Mouse (Mus musculus) limb, embryonic 14.5 days (tissue): ENCODE results near the gene Arhgap15. TPM values are rescaled to one million over a fixed set of nuclear protein-coding genes. Genes with fewer than 3 reads are reported as not detected.

Experiments used
- ATAC-seq: fragments of 200-750 bp; cut with Nextera tagmentation; 2 replicates; pipeline ENCODE4 v1.8.0; 2017; ENCODE audit warnings: low read depth, moderate number of reproducible peaks, moderate TSS enrichment; ENCODE audit not compliant: low FRiP score
- DNase-seq: peaks from one replicate; pipeline ENCODE4 v3.0.0-alpha.2; 2015; ENCODE audit warnings: low spot score
- H3K27ac ChIP-seq: fragments of 300-500 bp; sonication (generic); replicated peaks from 2 replicates; pipeline ENCODE4 v1.5.1; 2014; ENCODE audit warnings: low read depth, mild to moderate bottlenecking, low read length, moderate library complexity, mixed read lengths
- H3K27me3 ChIP-seq: fragments of 300-500 bp; sonication (generic); 2 replicates; pipeline ENCODE4 v1.6.1; 2014; ENCODE audit warnings: low read length, mixed read lengths; ENCODE audit not compliant: control insufficient read depth, insufficient read depth
- H3K36me3 ChIP-seq: fragments of 300-500 bp; sonication (generic); 2 replicates; pipeline ENCODE4 v1.6.1; 2014; ENCODE audit warnings: mild to moderate bottlenecking, low read length, moderate library complexity, mixed read lengths; ENCODE audit not compliant: control insufficient read depth, insufficient read depth
- H3K4me1 ChIP-seq: fragments of 300-500 bp; sonication (generic); 2 replicates; pipeline ENCODE4 v1.6.1; 2014; ENCODE audit warnings: antibody characterized with exemption, low read length, mixed read lengths; ENCODE audit not compliant: control insufficient read depth, insufficient read depth
- H3K4me2 ChIP-seq: fragments of 300-500 bp; sonication (generic); replicated peaks from 2 replicates; pipeline ENCODE4 v1.6.1; 2014; ENCODE audit warnings: low read depth, mild to moderate bottlenecking, low read length, moderate library complexity; ENCODE audit not compliant: severe bottlenecking
- H3K4me3 ChIP-seq: fragments of 300-500 bp; sonication (generic); replicated peaks from 2 replicates; pipeline ENCODE4 v1.5.1; 2014; ENCODE audit warnings: low read length
- H3K9ac ChIP-seq: fragments of 300-500 bp; sonication (generic); 2 replicates; pipeline ENCODE4 v1.6.1; 2014; ENCODE audit warnings: mild to moderate bottlenecking, low read depth, low read length, moderate library complexity; ENCODE audit not compliant: severe bottlenecking
- H3K9me3 ChIP-seq: fragments of 300-500 bp; sonication (generic); 2 replicates; pipeline ENCODE4 v1.6.1; 2016; ENCODE audit warnings: low read length; ENCODE audit not compliant: control insufficient read depth
- POLR2A ChIP-seq: fragments of 200-500 bp; IDR thresholded peaks from 2 replicates; pipeline ENCODE4 v1.8.0; 2012; ENCODE audit warnings: inconsistent platforms, mild to moderate bottlenecking, moderate library complexity, borderline replicate concordance; ENCODE audit not compliant: insufficient read depth, insufficient read length; ENCODE audit errors: extremely low read depth
- WGBS: fragments of 180-500 bp; shearing (Covaris S2); extraction: QIAGEN DNeasy Blood & Tissue Kit; methylation state at CpG from one replicate; pipeline ENCODE4 v1.1.7; 2014; 5-methylcytosine and 5-hydroxymethylcytosine counted together
- polyA plus RNA-seq, 2 experiments: library from polyadenylated mRNA; depleted of rRNA in 1 of 2; stranded (reverse) in 1 of 2; unstranded in 1 of 2; fragments of >200 nt; fragmentation: Nextera tagmentation in 1 of 2; extraction: Ambion mirVana in 1 of 2; gene quantifications; 2 replicates each; pipeline versions ENCODE4 v1.2.1 to v1.2.3; 2012 to 2014

Gene Arhgap15
- polyA plus RNA-seq, 2 experiments: 1.4 to 2.9 TPM

DNA sequence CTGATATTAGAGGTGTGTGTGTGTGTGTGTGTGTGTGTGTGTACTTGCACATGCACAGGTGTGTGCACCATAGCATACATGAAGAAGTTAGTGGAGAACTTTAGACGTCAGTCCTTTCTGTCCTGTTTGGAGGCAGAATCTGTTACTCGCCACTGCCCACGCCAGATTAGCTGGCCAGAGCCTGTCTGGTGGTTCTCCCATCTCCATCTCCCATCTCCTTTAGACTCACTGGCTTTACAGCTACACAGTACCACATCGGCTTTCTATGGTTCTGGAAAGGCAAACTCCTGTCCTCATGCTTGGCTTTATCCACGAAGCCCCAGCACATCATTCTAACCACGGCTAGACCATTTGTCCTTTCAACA is 608.2 kb downstream of the Arhgap15 start:
- Histone ChIP-seq H3K9me3 (no peaks in the 10 kb centered on the region), H3K36me3 (no peaks in the 10 kb centered on the region), H3K27me3 (no peaks in the 10 kb centered on the region), H3K4me1 (peaks cover 6% of the 10 kb centered on the region; the same call in 1 of the 2 replicates), H3K4me3 (no peak overlapping the region), H3K27ac (no peak overlapping the region), H3K9ac (no peak overlapping the region), H3K4me2 (no peak overlapping the region)
- DNase-seq (no peak), ATAC-seq (no peak)
- TF ChIP-seq POLR2A: no peak
- WGBS: 93% methylated on average over 6 of the region's 6 CpGs

DNA sequence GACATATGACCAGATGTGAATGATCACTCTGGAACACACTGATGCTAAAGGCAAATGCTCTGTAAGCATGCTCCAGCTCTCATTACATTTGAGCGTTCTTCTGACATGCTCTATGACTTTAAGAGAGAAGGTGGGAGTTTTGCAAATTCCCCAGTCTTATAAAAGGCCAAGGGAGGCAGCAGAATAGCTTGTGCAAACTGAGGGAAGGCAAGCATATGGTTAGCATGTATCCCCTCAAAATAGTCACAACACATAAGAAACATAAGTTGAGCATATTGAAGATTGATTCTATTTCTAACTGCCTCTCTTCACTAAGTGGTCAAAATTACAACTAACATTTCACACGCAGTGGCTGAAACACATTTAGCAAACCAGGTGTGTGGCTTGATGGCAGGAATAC is 631.6 kb downstream of the Arhgap15 start:
- Histone ChIP-seq H3K4me1 (no peaks in the 10 kb centered on the region), H3K36me3 (no peaks in the 10 kb centered on the region), H3K9me3 (no peaks in the 10 kb centered on the region), H3K4me3 (no peak overlapping the region), H3K9ac (no peak overlapping the region), H3K27ac (no peak overlapping the region), H3K4me2 (no peak overlapping the region), H3K27me3 (no peaks in the 10 kb centered on the region)
- no peak for ATAC-seq
- WGBS: 58% methylated on average over 2 of the region's 2 CpGs
- TF ChIP-seq POLR2A: no peak
- DNase-seq: no peak

DNA sequence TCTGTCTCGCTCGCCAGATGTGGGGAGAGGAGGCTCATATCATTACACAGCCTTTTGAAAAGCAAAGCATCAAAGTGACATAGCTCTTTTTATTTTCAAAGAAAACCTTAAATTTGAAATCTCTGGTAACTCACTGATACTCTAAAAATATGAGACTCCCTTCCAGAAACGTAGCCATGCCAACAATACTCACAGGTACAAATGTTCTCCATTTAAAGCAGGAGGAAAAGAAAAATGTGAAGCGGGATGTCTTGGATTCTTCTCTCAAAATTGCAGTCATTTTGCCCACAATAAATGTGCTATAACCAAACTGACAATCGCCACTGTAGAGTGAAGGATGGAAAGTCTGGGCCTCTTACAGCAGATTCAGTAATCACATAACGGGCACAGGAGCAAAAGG is 635.9 kb downstream of the Arhgap15 start:
- ATAC-seq (no peak), DNase-seq (no peak)
- Histone ChIP-seq H3K9me3 (no peaks in the 10 kb centered on the region), H3K4me3 (no peak overlapping the region), H3K4me1 (no peaks in the 10 kb centered on the region), H3K36me3 (no peaks in the 10 kb centered on the region), H3K4me2 (no peak overlapping the region), H3K9ac (no peak overlapping the region), H3K27ac (no peak overlapping the region), H3K27me3 (no peaks in the 10 kb centered on the region)
- 77% methylated on average over 6 of the region's 6 CpGs for WGBS
- no peak for TF ChIP-seq POLR2A

- Histone ChIP-seq H3K4me1 (no peaks in the 10 kb centered on the region), H3K36me3 (no peaks in the 10 kb centered on the region), H3K9ac (no peak overlapping the region), H3K9me3 (no peaks in the 10 kb centered on the region), H3K4me2 (no peak overlapping the region), H3K27ac (no peak overlapping the region), H3K4me3 (no peak overlapping the region), H3K27me3 (no peaks in the 10 kb centered on the region)
- WGBS: 75% methylated on average over 4 of the region's 4 CpGs
- DNase-seq (no peak), ATAC-seq (no peak)
- TF ChIP-seq POLR2A: no peak
These were observed 640.9 kb downstream of the Arhgap15 start for GRCm38 (mm10) chr2:44389556-44389955.

DNA sequence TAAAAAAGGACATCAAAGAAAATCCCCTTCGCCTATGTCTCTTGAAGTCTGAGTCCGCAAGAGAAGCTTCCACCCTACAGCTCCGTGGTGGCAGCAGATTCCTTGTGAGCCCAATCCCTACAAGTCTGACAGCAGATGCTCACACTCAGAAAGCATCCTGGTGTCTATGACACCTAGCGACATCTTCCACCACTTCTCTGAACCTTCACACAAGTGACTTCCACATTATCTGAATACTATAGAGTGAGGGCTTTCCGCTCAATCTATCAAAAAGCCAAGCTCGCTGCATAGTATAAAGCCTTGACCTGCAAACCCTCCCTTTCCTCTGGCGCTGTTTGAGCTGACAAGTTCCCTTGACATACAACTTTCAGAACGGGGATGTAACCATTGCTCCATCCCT is 645.2 kb downstream of the Arhgap15 start:
- DNase-seq (no peak), ATAC-seq (no peak)
- H3K4me2 ChIP-seq: no peak overlapping the region

DNA sequence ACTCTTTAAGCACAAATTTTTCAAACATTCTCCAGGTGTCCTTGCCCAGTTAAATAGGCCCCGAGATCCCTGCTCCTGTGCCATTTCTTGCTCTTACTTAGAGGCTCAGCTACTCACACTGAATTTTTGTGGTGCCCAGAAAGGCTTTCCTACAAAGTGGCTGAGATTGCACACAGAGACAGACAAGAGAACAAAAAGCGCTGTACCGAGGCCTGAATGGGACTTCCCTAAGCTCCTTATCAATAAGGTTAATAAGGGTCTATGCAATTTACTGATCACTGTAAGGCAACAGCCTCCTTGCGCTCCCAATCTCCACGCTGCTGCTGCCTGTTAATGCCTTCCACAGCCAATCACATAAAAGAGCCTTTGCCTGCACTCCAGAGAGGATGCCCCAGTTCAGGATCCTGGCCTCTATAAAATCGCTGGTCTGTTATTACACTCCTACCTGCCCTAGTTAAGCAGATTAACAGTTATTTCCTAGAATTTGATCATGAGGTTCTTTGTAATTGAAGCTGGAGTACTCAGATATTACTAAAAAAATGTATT is 646.4 kb downstream of the Arhgap15 start:
- Histone ChIP-seq H3K4me1 (0 out of 2 replicates have a peak, but pooled peaks cover 5% of the 10 kb centered on the region), H3K36me3 (no peaks in the 10 kb centered on the region), H3K9ac (no peak overlapping the region), H3K4me2 (no peak overlapping the region), H3K4me3 (no peak overlapping the region), H3K27me3 (no peaks in the 10 kb centered on the region), H3K9me3 (no peaks in the 10 kb centered on the region), H3K27ac (no peak overlapping the region)
- TF ChIP-seq POLR2A: no peak
- 18% methylated on average over 6 of the region's 6 CpGs for WGBS
- no peak for DNase-seq
- ATAC-seq: no peak

More for the DNA sequence above, 645.2 kb downstream of the Arhgap15 start:
- H3K9ac ChIP-seq: no peak overlapping the region
- H3K36me3 ChIP-seq: no peaks in the 10 kb centered on the region
- WGBS: 82% methylated on average over 8 of the region's 8 CpGs
- H3K4me1 ChIP-seq: 0 out of 2 replicates have a peak, but pooled peaks cover 5% of the 10 kb centered on the region
- TF ChIP-seq POLR2A: no peak
- no peak overlapping the region for H3K27ac ChIP-seq
- H3K27me3 ChIP-seq: no peaks in the 10 kb centered on the region
- H3K9me3 ChIP-seq: no peaks in the 10 kb centered on the region
- H3K4me3 ChIP-seq: no peak overlapping the region
